Mouse (Mus musculus): ENCODE data around the gene Pcsk5.

DNA sequence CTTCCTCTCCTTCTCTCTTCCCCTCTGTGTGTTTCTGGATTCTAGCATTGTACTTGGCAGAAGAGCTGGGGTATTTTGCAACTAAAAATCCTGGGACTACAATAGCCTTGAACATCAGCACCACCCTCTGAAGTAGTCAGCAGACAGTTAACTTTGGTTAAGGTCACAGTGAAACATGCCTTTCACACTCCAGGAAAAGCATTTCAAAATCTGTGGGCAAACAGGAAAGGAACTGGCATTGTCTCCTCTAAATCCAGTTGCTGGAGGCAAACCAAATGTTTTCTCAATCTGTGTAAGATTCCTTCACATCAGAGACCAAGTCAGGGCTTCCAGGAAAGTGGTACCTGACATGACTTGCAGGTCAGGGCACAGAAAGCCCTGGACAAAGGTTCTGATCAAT is 74.7 kb downstream of the Pcsk5 start:
- no peak for TF ChIP-seq CTCF (IDR thresholded peaks at IDR 0.05; ENCODE audit: extremely low read depth, insufficient read depth, low read length)
- TF ChIP-seq POLR2A (IDR thresholded peaks at IDR 0.05; ENCODE audit: extremely low read depth, insufficient read depth, low read length): no peak

Data from cortical plate, adult 2 months (tissue).